Mouse (Mus musculus) lung, postnatal 0 days (tissue): ENCODE data around the gene Foxj1.

ENCODE experiments used
- CTCF ChIP-seq: IDR thresholded peaks from 2 replicates; pipeline ENCODE4 v1.5.1; 2016; ENCODE audit warnings: antibody characterized with exemption, mild to moderate bottlenecking
- EP300 ChIP-seq: IDR thresholded peaks from 2 replicates; pipeline ENCODE4 v1.6.1; 2016; ENCODE audit warnings: antibody characterized with exemption, mild to moderate bottlenecking, control low read depth

GRCm38 (mm10) chr11:116366647-116367046 lies 31.4 kb upstream of the Foxj1 start:
- no peak for TF ChIP-seq CTCF
- TF ChIP-seq EP300 = no peak
